Mouse (Mus musculus) adrenal gland (tissue): ENCODE results near the gene Tusc2.
"Not testable (repeated sequence)": the region's sequence is repeated elsewhere in the genome, so short reads cannot be mapped to it uniquely, and the experiment has no call there.

Experiments
- intact Hi-C: fragments of 180-260 bp; cut with DNase I; formaldehyde crosslinking; loops from one replicate; pipeline ENCODE4 v1.15.1; 2025

The Tusc2 gene

DNA sequence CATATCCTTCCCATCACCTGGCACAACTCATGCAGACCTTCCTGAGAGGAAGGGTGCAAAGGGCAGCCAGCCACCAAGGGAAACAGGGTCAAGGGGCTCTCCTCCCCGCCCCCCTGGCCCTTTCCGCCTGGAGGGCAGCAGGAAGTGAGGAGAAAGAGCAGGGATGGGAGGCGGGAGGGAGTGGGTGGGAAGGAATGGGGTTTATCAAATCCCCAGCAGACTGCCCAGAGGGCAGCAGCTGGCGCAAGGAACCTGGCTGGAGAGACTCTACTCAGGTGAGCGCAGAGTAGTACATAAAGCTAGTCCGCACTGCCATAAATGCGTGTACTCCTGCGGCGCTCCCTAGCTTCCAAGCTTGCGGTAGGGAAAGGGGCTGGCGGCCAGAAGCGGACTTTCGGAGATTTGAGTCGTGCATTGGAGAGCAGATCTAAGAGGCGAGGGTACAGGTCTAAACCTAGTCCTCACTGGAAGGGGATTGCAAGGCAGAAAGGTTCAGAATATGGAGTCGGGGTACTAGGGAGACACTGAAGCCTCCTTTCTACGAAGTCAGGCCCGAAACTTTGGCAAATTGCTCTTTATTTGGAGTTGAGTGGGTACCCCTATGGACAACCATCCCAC lies 4.8 kb downstream of the Tusc2 start, which contains the start of gene Hyal2:
Gene Hyal2, plus strand, starts transcription at position 244 of the 618 bp plus-strand sequence.
- intact Hi-C loops = no loop called here

DNA sequence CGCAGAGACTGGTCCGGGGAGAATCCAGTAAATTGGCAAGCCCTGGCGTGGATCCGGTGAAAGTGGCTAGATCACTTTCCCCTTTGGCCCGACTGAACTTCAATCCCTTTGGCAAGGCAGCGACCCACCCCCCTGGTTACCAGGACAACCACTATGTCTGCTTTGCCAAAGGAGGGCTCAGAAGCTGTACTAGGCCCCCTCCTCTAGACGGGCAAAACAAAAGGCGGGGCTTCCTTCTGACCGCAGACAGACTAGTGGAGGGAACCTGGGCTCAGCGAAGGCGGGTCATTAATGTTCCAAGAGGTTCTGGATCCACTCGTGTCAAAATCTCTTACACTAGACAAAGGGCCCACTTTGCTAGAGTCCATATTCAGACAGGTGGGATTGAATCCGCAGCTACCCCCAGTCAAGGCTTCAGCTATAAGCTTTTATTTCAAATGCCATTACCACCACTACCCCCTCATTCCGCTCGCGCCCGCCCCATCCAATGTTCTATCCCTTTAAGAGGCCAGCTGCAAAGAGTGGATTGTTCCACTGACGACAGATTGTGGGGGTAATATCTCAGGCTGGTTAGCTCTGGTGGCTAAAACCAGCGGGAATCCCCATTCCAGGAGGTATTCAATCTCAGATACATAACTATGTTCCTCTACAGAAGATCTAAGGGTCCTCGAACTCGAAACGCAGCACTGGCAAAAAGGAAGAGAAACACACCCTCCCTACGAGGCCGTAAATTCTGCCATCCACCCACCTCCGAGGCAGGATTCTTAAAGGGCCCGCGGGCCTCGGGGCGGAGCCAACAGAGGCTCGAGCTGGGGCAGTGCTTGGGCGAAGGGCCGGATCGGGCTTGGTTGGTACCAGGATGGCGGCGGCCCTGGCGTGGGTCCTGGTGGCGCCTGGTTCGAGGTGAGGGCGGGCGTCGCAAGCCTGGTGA lies 5.5 kb downstream of the Tusc2 start:
- intact Hi-C loops = no loop called here

- intact Hi-C loops = no loop called here
Measured at GRCm38 (mm10) chr9:107569270-107569669, 6.2 kb downstream of the Tusc2 start.

DNA sequence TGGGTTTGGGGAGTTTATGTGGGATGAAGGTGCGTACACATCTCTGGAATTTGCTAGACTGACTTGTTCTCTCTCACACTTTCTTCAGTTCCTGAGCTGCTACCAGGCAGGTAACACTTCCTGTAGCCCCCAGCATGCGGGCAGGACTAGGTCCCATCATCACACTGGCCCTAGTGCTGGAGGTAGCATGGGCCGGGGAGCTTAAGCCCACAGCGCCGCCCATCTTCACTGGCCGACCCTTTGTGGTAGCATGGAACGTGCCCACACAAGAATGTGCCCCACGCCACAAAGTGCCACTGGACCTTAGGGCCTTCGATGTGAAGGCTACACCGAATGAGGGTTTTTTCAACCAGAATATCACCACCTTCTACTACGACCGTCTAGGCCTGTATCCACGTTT lies 7.0 kb downstream of the Tusc2 start:
- intact Hi-C loops = no loop called here

DNA sequence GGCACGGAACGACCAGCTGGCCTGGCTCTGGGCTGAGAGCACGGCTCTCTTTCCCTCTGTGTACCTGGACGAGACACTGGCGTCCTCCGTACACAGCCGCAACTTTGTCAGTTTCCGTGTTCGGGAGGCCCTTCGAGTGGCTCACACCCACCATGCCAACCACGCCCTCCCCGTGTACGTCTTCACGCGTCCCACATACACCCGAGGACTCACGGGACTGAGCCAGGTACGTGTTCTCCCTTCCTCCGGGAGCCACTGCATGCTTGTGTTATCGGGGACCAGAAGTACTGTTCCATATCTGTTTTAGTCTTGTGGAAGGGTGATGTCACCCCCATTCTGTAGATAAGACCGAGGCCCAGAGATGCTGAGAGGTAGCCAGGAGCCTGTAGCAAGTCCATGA lies 7.8 kb downstream of the Tusc2 start:
- intact Hi-C loops = no loop called here

- intact Hi-C loops = no loop called here
Measured at GRCm38 (mm10) chr9:107571534-107572326, 8.7 kb downstream of the Tusc2 start.

DNA sequence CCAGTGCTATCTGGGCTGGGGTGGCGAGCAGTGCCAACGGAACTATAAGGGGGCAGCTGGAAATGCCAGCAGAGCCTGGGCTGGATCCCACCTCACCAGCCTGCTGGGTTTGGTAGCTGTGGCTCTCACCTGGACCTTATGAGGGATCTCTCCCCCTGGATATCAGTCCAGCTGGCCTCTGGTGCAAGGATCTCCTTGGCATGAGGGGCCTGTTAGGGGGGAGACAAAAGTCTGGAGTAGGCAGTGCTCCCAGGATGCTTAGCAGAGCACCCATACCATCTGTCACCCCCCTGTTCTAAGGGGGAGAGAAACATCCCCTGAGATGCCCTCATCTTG lies 9.2 kb downstream of the Tusc2 start:
- intact Hi-C loops = no loop called here

DNA sequence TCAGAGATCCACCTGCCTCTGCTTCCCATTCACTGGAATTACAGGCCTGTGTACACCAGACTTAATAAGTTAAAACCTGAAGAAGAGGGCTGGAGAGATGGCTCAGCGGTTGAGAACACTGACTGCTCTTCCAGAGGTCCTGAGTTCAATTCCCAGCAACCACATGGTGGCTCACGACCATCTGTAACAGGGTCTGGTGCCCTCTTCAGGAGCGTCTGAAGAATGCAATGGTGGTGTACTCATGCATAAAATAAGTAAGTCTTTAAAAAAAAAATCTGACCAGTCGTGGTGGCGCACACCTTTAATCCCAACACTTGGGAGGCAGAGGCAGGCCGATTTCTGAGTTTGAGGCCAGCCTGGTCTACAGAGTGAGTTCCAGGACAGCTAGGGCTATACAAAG lies 10.7 kb downstream of the Tusc2 start:
- intact Hi-C loops = not testable (repeated sequence)

GRCm38 (mm10) chr9:107575579-107576356 lies 12.7 kb downstream of the Tusc2 start:
- intact Hi-C loops = no loop called here

- intact Hi-C loops = no loop called here
Measured at GRCm38 (mm10) chr9:107576357-107577107, 13.5 kb downstream of the Tusc2 start, which contains the start of gene Hyal1. Gene Hyal1, plus strand, starts transcription at chr9:107576927.

DNA sequence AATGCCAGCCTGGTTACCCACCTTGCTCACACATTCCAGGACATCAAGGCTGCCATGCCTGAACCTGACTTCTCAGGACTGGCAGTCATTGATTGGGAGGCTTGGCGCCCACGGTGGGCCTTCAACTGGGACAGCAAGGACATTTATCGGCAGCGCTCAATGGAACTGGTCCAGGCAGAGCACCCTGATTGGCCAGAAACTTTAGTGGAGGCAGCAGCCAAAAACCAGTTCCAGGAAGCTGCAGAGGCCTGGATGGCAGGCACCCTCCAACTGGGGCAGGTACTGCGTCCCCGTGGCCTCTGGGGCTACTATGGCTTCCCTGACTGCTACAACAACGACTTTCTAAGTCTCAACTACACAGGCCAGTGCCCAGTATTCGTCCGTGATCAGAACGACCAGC lies 14.8 kb downstream of the Tusc2 start:
- intact Hi-C loops = no loop called here

- intact Hi-C loops = no loop called here
Measured at GRCm38 (mm10) chr9:107578587-107578986, 15.5 kb downstream of the Tusc2 start, which contains the start of gene Naa80. Gene Naa80, plus strand, starts transcription at chr9:107578887.

DNA sequence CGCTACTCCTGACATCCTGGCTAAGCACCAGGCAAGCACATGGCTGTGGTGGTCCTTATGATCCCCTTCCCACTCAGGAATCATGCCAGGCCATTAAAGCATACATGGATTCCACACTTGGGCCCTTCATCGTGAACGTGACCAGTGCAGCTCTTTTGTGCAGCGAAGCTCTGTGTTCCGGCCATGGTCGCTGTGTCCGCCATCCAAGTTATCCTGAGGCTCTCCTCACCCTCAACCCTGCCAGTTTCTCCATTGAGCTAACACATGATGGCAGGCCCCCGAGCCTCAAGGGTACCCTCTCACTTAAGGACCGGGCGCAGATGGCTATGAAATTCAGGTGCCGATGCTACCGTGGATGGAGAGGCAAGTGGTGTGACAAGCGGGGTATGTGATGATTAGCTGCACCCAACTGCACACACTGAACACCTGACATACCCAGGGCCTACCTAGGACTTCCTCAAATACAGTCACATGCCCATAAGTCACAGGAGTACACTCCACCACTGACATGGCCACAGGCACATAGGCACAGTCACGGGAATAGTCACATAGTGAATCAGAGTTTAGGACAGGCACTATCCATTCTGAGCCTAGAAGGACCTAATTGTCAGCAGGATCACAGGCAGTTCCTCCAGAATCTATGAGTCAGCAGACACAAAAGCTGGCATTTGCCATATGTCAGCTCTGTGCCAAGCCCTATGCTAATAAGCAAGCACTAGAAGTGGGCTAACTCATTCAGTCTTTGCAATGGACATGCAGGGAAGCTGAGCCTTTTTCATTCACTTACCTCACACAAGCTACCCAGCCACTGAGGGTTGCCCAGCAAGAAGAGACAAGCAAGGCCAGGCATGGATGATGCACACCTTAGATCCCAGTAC lies 16.2 kb downstream of the Tusc2 start:
- intact Hi-C loops = no loop called here

DNA sequence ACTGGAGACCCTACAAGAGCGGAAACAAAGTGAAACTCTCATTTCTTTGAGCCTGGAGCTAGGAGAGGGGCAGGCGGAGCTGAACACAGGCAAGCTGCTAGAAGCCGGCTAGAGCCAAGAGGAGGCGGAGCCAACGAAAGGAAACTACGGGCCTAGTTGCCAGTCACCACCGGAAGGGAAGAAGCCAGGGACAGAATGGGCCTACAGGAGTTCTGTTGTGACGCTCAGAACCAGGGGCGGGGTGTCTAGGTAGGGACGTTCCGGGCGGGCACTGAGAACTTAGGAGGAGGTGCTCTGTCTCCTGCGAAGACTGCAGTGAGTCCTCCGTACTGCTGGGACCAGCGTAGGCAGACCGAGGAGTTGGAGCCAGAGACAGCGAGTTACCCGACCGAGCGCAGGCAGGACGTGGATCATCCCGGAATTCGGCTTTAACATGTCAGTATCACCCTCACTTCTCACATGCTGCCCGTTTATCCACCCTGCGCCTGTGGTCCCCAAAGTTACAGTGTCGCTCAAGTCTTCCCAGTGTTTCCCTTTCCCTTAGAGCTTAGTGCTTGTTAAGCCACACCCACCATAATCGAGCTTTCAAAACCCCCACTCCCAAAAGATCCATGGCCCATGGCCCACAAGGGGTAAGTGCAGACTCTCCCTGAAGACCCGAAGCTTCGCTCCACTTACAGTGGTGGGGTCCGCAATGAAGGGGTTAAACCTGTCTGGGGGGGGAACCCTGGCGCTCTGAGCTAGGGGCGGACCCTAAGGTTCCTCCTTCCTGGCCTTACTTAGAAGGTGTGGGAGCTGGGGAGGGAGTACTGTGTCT lies 17.7 kb downstream of the Tusc2 start, which contains the start of gene Hyal3:
Gene Hyal3, plus strand, starts transcription at position 318 of the 817 bp plus-strand sequence.
- intact Hi-C loops = no loop called here

- intact Hi-C loops = no loop called here
Measured at GRCm38 (mm10) chr9:107581584-107581983, 18.5 kb downstream of the Tusc2 start.

- intact Hi-C loops = no loop called here
Measured at GRCm38 (mm10) chr9:107582509-107583062, 19.5 kb downstream of the Tusc2 start.

DNA sequence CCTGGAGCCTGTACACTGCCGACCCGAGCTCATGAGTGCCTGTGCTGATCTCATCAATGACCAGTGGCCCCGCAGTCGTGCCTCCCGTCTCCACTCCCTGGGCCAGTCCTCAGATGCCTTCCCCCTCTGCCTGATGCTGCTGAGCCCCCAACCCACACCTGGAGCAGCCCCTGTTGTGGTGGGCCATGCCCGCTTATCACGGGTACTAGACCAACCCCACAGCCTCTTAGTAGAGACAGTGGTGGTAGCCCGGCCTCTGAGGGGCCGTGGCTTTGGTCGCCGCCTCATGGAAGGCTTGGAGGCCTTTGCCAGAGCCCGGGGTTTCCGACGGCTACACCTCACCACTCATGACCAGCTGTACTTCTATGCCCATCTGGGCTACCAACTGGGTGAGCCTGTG lies 20.1 kb downstream of the Tusc2 start:
- intact Hi-C loops = no loop called here

DNA sequence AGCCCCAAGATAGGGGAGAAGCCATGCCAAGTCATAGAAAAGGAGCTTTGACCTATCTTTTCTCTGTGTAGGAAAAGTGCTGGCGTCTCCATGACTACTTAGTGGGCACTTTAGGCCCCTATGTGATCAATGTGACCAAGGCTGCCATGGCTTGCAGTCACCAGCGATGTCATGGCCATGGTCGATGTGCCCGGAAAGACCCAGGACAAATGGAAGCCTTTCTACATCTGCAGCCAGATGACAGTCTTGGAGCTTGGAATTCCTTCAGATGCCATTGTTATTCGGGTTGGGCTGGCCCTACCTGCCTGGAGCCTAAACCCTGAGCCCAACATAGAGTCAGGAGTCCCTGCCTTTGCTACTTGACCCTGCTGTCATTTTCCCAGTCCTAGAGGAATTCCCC lies 23.4 kb downstream of the Tusc2 start:
- intact Hi-C loops = no loop called here
